Mouse (Mus musculus) kidney, adult 2 months (tissue): ENCODE measurements at regions not wholly inside any gene's neighbourhood (a gene's known extent, or its start where the extent isn't known, plus 50 kb on each side); places are given as distances from the start of the nearest gene placed in this dataset.

ENCODE experiments used
- CTCF ChIP-seq: fragments of 200-500 bp; conservative IDR thresholded peaks from 2 replicates; pipeline ENCODE4 v1.5.1; 2011; ENCODE audit warnings: low read depth, mild to moderate bottlenecking, control low read depth, low read length, moderate library complexity, mixed read lengths; ENCODE audit not compliant: insufficient read depth, insufficient read length
- POLR2A ChIP-seq: fragments of 200-500 bp; IDR thresholded peaks from one replicate; pipeline ENCODE4 v1.6.1; 2011; ENCODE audit warnings: low read depth, low read length, control low read depth

DNA sequence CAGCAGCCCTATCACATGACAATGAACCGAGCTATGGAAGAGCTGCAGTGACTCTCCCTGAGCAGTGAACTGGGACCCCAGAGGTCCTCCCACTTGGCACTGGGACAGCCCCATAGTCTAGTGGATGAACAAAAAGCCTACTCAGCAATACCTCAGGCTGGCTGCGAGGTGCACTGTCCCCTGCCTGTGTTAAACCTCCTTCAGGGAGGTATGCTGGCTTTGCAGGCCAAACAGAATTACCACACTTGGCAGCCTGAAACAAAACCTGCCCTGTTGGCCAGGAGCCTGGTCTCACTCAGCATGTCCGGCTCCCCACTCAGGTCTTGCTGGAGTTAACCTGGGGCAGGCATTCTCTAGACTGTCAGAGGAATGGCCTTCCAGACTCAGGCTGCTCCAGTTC lies 189.9 kb upstream of the Ppp2r2d start:
- TF ChIP-seq CTCF (no peak), POLR2A (no peak)
